Mouse (Mus musculus): ENCODE results near the gene Gm5678. TPM values are rescaled to one million over a fixed set of nuclear protein-coding genes. Genes with fewer than 3 reads are reported as not detected.

Gm5678 gene
- polyA plus RNA-seq (2012; rRNA removed) (not detected in 2 replicates), polyA plus RNA-seq (2014; fragmentation: Nextera tagmentation; extraction: Ambion mirVana) (not detected in 2 replicates)

DNA sequence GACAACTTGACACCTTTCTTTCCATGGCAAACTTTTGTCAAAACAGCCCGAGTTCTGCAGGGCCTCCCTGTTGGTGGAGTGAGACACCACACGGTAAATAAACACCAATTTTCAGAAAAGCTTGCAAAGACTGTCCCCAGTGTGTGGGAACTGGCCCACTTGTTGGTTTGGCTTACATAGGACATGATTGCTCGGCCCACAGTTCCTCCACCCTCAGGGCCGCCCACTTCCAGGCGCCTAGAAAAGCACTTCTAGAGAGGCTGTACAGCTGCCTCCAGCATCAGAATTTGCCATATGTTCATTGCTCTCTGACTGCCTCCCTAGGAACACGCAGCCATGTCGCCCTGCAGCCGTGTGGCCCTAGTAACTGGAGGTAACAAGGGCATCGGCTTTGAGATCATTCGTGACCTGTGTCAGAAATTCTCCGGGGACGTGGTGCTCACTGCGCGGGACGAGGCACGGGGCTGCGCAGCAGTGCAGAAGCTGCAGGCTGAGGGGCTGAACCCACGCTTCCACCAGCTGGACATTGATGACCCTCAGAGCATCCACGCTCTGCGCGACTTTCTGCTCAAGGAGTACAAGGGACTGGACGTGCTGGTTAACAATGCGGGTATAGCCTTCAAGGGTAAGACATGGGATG is at the start of gene Gm5678:
Gene Gm5678 (plus strand): TSS at position 337 of the 640 bp plus-strand sequence.
- Histone ChIP-seq H3K27me3 (ENCODE audit: control insufficient read depth, insufficient read depth, low read length) (no peaks in the 10 kb centered on the region), H3K4me2 (ENCODE audit: low read depth) (no peak within 1 kb of the TSS), H3K36me3 (replicated peaks; ENCODE audit: control insufficient read depth, insufficient read depth, low read depth) (no peaks in the 10 kb centered on the region), H3K27ac (no peak within 1 kb of the TSS), H3K4me1 (replicated peaks; ENCODE audit: control insufficient read depth in 2 of 2, insufficient read depth in 2 of 2, low read length in 1 of 2) (no peaks in the 10 kb centered on the region), H3K9me3 (ENCODE audit: control insufficient read depth, low read length) (no peaks in the 10 kb centered on the region), H3K4me3 (ENCODE audit: insufficient read depth in 1 of 2, low read depth in 2 of 2, low read length in 2 of 2) (no peak within 1 kb of the TSS), H3K9ac (replicated peaks) (no peak within 1 kb of the TSS)
- DNase-seq (ENCODE audit: low read depth in 3 of 3, low spot score in 3 of 3) (no peak), ATAC-seq (ENCODE audit: insufficient read depth) (no peak)
- 74% methylated on average over 23 of the region's 23 CpGs for WGBS (ENCODE audit: insufficient replicate concordance)
- TF ChIP-seq EP300 (IDR thresholded peaks at IDR 0.05; ENCODE audit: low read depth): no peak

DNA sequence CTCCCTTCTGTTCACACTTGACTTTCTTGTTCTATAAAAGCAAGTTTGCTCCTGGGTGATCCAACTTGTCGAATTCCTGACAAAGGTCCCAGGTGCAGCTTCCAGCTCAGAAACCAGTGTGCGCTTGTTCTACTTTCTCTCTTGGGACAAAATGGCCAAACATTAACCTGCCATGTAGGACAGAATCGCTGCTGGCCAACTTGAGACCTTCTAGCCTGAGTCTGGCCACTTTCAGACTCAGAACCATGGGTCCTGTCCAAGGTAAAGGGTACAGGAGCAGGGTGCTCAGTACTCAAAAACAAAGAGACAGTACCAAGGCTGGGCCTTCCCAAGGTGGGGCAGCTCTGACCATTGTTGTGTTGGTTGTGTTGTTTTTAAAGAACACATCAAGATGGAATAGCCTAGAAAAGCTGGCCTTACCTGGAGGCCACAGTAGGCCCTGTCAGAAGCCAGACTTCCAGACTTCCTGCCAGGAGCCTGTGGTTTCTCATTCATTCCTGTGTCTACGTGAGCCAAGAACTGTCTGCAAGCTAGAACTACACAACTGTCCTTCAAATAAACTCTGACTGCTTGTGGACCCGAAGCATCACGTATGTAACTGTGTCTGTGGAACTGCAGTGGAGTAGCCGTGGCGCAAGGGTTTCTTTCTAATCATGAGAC is 49.4 kb upstream of the Gm5678 start:
- Histone ChIP-seq H3K36me3 (replicated peaks; ENCODE audit: control insufficient read depth, insufficient read depth, low read depth) (no peaks in the 10 kb centered on the region), H3K27me3 (ENCODE audit: control insufficient read depth, insufficient read depth, low read length) (no peaks in the 10 kb centered on the region), H3K9me3 (ENCODE audit: control insufficient read depth, low read length) (no peaks in the 10 kb centered on the region), H3K4me3 (ENCODE audit: insufficient read depth in 1 of 2, low read depth in 2 of 2, low read length in 2 of 2) (no peak overlapping the region), H3K4me1 (replicated peaks; ENCODE audit: control insufficient read depth in 2 of 2, insufficient read depth in 2 of 2, low read length in 1 of 2) (0 out of 4 replicates have a peak, but pooled peaks cover 0 to 2% of the 10 kb centered on the region in 2 experiments), H3K27ac (no peak overlapping the region), H3K4me2 (ENCODE audit: low read depth) (no peak overlapping the region), H3K9ac (replicated peaks) (no peak overlapping the region)
- DNase-seq (ENCODE audit: low read depth in 3 of 3, low spot score in 3 of 3) (no peak), ATAC-seq (ENCODE audit: insufficient read depth) (no peak)
- 65% methylated on average over 8 of the region's 8 CpGs for WGBS (ENCODE audit: insufficient replicate concordance)
- TF ChIP-seq EP300 (IDR thresholded peaks at IDR 0.05; ENCODE audit: low read depth): no peak
- TF ChIP-seq CTCF (IDR thresholded peaks at IDR 0.05; ENCODE audit: low read depth): no peak

DNA sequence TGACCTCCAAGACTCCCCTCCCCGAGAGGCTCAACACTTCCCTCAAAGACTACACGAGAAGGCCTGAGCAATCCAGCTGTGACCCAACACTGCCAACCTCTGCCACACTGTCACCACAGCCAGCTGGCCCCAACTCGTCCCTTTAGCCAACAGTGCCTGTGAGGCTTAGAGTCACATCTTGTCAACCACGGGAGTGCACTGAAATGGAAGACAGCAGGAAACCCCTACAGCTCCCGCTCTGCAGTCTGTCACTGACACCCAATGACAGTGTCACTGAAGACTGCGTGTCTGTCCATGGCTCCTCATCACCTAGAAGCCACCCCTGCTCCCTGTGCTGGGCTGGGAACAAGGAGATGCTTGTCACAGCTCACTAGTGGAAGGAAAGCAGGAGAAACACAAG is 46.8 kb upstream of the Gm5678 start:
- TF ChIP-seq CTCF (IDR thresholded peaks at IDR 0.05; ENCODE audit: low read depth): no peak
- TF ChIP-seq EP300 (IDR thresholded peaks at IDR 0.05; ENCODE audit: low read depth): no peak
- H3K27me3 ChIP-seq (ENCODE audit: control insufficient read depth, insufficient read depth, low read length): no peaks in the 10 kb centered on the region
- no peak overlapping the region for H3K27ac ChIP-seq
- H3K9ac ChIP-seq (replicated peaks): no peak overlapping the region
- 46% methylated on average over 6 of the region's 6 CpGs for WGBS (ENCODE audit: insufficient replicate concordance)
- H3K36me3 ChIP-seq (replicated peaks; ENCODE audit: control insufficient read depth, insufficient read depth, low read depth): no peaks in the 10 kb centered on the region
- H3K4me3 ChIP-seq (ENCODE audit: insufficient read depth in 1 of 2, low read depth in 2 of 2, low read length in 2 of 2): no peak overlapping the region
- no peak for ATAC-seq (ENCODE audit: insufficient read depth)
- no peaks in the 10 kb centered on the region for H3K4me1 ChIP-seq (replicated peaks; ENCODE audit: control insufficient read depth in 2 of 2, insufficient read depth in 2 of 2, low read length in 1 of 2)
- no peak overlapping the region for H3K4me2 ChIP-seq (ENCODE audit: low read depth)
- DNase-seq (ENCODE audit: low read depth in 3 of 3, low spot score in 3 of 3): no peak
- H3K9me3 ChIP-seq (ENCODE audit: control insufficient read depth, low read length): no peaks in the 10 kb centered on the region

DNA sequence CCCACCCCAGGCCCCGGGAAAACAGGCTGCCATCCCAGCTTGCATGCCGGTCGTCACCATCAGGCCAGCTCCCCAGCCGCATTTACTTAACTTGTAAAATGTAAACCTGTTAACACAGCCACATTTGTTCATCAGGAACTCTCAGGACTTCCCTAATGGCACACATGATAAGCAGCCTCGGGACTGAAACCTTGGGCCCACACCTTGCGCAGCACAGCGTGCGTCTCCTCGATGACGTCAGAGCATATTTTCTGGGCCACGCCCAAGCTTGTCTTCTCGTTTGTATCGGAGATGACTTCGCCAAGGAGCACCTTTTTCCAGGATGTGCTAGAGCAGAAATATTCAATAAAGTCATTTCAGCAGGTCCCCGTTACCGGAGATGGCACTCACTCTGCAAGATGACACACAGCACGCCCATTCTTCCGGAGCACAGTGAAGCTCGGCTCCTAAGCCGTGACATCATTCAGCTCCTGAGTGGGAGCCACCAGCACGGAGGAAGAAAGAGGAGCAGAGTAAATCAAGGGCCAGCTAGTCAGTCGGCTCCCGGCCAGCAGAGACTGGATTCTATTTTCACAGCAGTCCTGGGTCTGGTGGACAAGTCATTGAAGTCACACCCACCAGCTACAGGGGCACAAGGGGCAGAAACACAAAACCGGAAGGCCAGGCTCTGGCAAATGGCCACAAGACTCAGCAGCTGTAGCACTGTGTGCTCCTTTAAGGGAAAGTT is 42.8 kb upstream of the Gm5678 start:
- ATAC-seq (ENCODE audit: insufficient read depth): no peak
- Histone ChIP-seq H3K4me3 (ENCODE audit: insufficient read depth in 1 of 2, low read depth in 2 of 2, low read length in 2 of 2) (no peak overlapping the region), H3K27ac (no peak overlapping the region), H3K36me3 (replicated peaks; ENCODE audit: control insufficient read depth, insufficient read depth, low read depth) (no peaks in the 10 kb centered on the region), H3K27me3 (ENCODE audit: control insufficient read depth, insufficient read depth, low read length) (no peaks in the 10 kb centered on the region), H3K9me3 (ENCODE audit: control insufficient read depth, low read length) (no peaks in the 10 kb centered on the region), H3K9ac (replicated peaks) (no peak overlapping the region), H3K4me1 (replicated peaks; ENCODE audit: control insufficient read depth in 2 of 2, insufficient read depth in 2 of 2, low read length in 1 of 2) (peaks cover 0 to 3% of the 10 kb centered on the region in 2 experiments; a peak in 1 of 4 replicates), H3K4me2 (ENCODE audit: low read depth) (no peak overlapping the region)
- no peak for DNase-seq (ENCODE audit: low read depth in 3 of 3, low spot score in 3 of 3)
- no peak for TF ChIP-seq CTCF (IDR thresholded peaks at IDR 0.05; ENCODE audit: low read depth)
- TF ChIP-seq EP300 (IDR thresholded peaks at IDR 0.05; ENCODE audit: low read depth): no peak
- 64% methylated on average over 24 of the region's 24 CpGs for WGBS (ENCODE audit: insufficient replicate concordance)

DNA sequence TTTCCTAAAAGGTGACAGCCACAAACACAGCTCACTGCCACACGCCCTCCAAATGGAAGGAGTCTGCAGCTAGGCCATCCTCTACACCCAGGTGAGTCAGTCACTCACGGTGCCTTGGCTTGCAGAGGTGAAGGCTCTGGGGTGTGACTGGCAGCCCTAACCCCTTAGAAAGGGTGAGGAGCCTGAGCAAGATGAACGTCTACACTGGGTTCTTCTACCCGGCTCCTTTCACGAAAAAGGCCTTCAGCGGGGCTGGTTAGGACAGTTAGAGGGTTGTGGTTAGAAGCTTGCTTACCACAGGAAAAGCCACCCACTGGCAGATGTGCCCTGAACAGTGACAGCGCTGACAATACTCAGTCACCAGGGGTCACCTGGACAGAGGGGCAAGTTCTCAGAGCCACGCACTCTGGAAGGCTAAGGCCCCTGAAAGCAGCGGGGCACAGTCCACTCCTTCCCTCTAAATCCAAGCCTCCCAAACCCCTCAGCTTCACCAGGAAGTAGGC is 42.1 kb upstream of the Gm5678 start:
- DNase-seq (ENCODE audit: low read depth in 3 of 3, low spot score in 3 of 3) (no peak), ATAC-seq (ENCODE audit: insufficient read depth) (no peak)
- Histone ChIP-seq H3K4me1 (replicated peaks; ENCODE audit: control insufficient read depth in 2 of 2, insufficient read depth in 2 of 2, low read length in 1 of 2) (peaks cover 0 to 3% of the 10 kb centered on the region in 2 experiments; a peak in 1 of 4 replicates), H3K4me2 (ENCODE audit: low read depth) (no peak overlapping the region), H3K4me3 (ENCODE audit: insufficient read depth in 1 of 2, low read depth in 2 of 2, low read length in 2 of 2) (no peak overlapping the region), H3K27ac (no peak overlapping the region), H3K36me3 (replicated peaks; ENCODE audit: control insufficient read depth, insufficient read depth, low read depth) (no peaks in the 10 kb centered on the region), H3K9ac (replicated peaks) (no peak overlapping the region), H3K9me3 (ENCODE audit: control insufficient read depth, low read length) (no peaks in the 10 kb centered on the region), H3K27me3 (ENCODE audit: control insufficient read depth, insufficient read depth, low read length) (no peaks in the 10 kb centered on the region)
- TF ChIP-seq CTCF (IDR thresholded peaks at IDR 0.05; ENCODE audit: low read depth): no peak
- TF ChIP-seq EP300 (IDR thresholded peaks at IDR 0.05; ENCODE audit: low read depth): no peak
- 25% methylated on average over 9 of the region's 9 CpGs for WGBS (ENCODE audit: insufficient replicate concordance)

Measured in liver, embryonic 14.5 days (tissue).